Mouse (Mus musculus) kidney, postnatal 10 days (tissue): ENCODE results near the gene Kcnv2.

Experiments
- DNase-seq: peaks from one replicate; pipeline ENCODE4 v3.0.0; 2021; ENCODE audit warnings: mixed read lengths

Kcnv2 gene

GRCm38 (mm10) chr19:27366113-27366746 is 43.8 kb downstream of the Kcnv2 start:
- no peak for DNase-seq

- no peak for DNase-seq
These were observed 47.2 kb downstream of the Kcnv2 start for GRCm38 (mm10) chr19:27369461-27370135.

- no peak for DNase-seq
These were observed 47.8 kb downstream of the Kcnv2 start for GRCm38 (mm10) chr19:27370174-27370573.

- no peak for DNase-seq
These were observed 48.4 kb downstream of the Kcnv2 start for GRCm38 (mm10) chr19:27370784-27371183.

- DNase-seq, result no peak
These were observed 57.5 kb downstream of the Kcnv2 start for GRCm38 (mm10) chr19:27379712-27380401.

GRCm38 (mm10) chr19:27382131-27382530 is 59.7 kb downstream of the Kcnv2 start:
- no peak for DNase-seq

GRCm38 (mm10) chr19:27383266-27383665 is 60.9 kb downstream of the Kcnv2 start:
- no peak for DNase-seq

GRCm38 (mm10) chr19:27385304-27385703 is 62.9 kb downstream of the Kcnv2 start:
- DNase-seq, result no peak
